Mouse (Mus musculus): Measurements from ENCODE around the gene Bcl2l12.
A peak's percentile ranks its signal among the peaks of the same experiment; 100 is the strongest.

Gene Bcl2l12

GRCm38 (mm10) chr7:45017242-45018061 is 18.9 kb upstream of the Bcl2l12 start, which contains the start of gene Rras:
Gene Rras, plus strand, starts transcription at chr7:45017961.
- peak; percentile 84 to 92 for DNase-seq (ENCODE audit: low spot score in 2 of 2)

DNA sequence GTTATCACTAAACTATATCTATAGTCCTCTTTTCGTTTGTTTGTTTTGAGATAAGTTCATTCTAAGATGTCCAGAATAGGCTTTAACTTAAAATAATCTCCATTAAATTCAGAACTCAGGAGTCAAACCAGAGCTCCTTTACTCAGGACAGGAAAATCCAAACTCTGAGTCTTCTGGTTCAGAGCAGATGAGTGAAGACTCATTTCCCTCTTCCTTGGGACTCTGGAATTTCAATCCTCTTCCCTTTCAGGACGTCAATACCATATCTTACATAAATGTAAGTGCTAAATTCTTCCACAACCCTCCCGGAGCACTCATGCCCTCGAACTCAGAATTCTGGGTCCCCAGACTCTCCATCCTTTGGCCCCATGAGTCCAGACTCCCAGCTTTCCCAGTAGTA is 18.2 kb upstream of the Bcl2l12 start:
- DNase-seq (ENCODE audit: low spot score in 2 of 2), result no peak

DNA sequence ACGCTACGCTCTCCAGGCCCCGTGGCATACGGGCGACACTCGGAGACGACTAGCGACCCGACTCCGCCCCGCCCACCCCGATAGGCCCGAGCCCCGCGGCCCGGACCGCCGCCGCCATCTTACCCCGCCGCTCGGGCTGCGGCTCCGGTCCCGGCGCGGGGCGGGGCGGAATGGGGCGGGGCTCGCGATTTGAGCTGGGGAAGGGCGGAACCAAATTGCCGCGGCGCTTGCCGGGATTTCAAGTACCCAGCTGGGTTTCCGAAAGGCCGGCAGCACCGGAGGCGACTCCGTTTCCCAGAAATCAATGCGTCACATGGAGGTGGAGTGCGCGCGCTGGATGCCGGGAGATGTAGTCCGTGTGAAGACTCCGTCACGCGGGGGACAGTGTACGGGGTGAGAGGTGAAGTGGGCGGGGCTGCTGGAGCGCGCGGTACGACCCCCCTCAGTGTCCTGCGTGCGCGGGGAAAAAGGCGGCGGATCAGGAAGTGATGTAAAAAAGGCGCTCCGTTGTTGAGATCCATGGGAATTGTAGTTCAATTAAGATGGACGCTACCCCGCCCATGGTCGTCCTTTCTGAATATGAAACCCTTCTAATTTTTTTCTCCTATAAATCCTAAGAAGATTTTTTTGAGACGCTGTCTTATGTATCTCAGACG is 17.6 kb upstream of the Bcl2l12 start, which contains the start of gene Scaf1:
Gene Scaf1 (minus strand): TSS at position 407 of the 656 bp plus-strand sequence.
- peak; percentile 98 to 100 for DNase-seq (ENCODE audit: low spot score in 2 of 2)

- DNase-seq (ENCODE audit: low spot score in 2 of 2), result no peak
Measured at GRCm38 (mm10) chr7:45015344-45015956, 16.9 kb upstream of the Bcl2l12 start.

GRCm38 (mm10) chr7:45014096-45014451 is 15.6 kb upstream of the Bcl2l12 start:
- DNase-seq (ENCODE audit: low spot score in 2 of 2), result no peak

DNA sequence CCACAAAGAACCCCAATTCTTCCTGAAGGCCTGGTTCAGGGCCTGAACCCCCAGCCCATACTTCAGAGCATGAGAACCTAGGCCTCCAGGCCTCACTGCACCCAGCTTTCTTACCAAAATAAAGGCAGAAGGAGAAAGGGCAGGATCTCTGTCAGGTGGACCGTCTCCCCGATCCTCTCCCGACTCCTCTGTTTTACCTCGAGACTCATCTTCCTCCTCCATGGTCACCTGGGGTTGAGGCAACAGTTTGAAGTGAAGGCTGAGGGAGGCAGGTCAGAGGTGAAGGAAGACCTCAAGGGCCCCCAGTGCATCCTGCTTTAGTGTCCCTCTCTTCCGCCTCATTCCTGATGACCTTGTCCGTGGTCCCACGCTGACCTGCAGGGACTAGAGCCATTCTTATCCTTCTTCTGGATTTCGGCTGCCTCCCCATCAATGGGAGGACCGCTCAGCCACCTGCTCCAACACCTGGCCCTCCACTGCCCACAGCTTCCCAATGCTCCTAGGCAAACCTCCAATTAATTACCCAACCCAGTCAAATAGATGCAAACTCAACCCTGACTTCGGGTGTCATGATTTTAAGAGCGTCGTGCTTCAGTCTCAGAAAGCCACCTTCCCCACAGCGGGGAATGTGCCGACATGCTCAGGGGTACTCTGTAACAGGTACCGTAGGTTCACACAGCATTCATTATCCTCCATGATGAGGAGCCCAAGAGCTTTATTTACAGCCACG is 15.0 kb upstream of the Bcl2l12 start:
- no peak for DNase-seq (ENCODE audit: low spot score in 2 of 2)

GRCm38 (mm10) chr7:45012824-45013223 is 14.3 kb upstream of the Bcl2l12 start:
- no peak for DNase-seq (ENCODE audit: low spot score in 2 of 2)

DNA sequence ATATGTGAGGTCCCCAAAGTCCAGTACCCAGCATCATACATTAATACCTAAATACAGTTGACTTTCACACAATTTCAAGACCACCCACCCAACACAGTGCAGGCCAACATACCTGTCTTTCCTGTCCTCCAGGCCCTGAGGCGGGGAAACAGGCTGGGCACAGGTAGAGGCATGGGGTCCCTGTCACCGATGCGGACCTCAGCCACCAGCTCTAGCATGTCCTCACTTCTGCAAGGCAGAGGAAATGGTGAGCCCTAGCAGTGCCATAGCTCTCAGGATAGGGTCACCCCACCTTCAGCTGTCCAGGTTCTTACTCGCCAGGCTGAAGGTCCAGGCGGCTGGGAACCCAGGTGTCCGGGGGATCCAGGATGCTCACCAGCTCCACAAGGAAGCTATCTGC is 13.5 kb upstream of the Bcl2l12 start:
- no peak for DNase-seq (ENCODE audit: low spot score in 2 of 2)

DNA sequence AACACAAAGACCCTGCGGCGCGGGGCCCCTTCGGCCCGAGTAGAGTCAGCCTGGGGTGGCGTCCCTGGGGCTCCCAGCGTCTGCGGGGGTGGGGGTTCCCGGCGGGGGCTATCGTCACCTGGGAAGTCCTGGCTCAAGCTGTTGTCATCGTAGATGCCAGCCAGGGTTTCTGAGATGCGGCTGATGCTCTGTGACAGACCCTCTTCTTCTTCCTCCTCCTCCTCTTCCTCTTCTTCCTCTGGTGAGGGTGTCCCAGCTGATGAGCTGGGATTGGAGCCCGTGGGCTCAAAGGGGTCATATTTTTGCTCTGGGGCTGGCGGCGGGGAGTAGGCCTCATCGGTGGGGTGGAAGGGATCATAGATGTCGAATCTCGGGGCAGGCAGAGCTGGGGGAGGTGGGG is 9.9 kb upstream of the Bcl2l12 start:
- DNase-seq (ENCODE audit: low spot score in 2 of 2), result no peak

GRCm38 (mm10) chr7:45007846-45008245 is 9.3 kb upstream of the Bcl2l12 start:
- DNase-seq (ENCODE audit: low spot score in 2 of 2), result no peak

DNA sequence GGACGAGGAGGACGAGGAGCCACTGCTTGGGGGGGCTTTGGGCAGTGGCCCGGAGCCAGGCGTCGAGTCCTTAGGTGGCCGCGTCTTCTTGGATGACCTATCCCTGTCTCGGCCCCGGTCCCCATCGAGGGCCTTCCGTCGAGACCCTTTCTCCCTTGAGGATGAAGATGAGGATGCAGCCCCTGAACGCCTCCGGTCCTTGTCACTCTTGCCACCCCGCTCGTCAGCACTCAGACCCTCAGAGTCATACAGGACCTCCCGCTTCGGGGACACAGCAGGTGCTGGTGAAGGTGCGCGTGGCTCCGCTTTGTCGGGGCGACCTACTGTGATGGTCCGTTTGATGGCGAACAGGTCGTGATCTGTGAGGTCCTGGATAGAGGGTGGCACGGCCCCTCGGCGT is 8.6 kb upstream of the Bcl2l12 start:
- DNase-seq (ENCODE audit: low spot score in 2 of 2), result no peak

DNA sequence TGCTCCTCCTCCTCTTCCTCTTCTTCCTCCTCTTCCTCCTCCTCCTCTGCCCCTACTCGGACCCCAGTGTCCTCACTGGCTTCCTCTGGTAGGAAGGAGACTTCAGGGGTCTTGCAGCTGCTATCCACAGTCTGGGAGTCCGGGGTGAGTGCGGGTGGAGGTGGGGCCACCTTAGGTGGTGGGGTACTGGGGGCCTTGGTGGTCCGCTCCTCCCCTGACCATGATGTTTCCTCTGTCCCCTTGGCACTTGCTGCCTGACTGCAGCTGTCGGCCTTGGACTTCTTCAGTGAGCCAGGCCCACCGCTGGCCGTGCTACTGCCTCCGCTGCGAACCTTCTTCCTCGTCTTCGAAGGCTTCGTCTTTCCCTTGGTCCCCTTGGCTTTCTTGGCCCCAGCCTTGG is 8.0 kb upstream of the Bcl2l12 start:
- DNase-seq (ENCODE audit: low spot score in 2 of 2), result no peak

DNA sequence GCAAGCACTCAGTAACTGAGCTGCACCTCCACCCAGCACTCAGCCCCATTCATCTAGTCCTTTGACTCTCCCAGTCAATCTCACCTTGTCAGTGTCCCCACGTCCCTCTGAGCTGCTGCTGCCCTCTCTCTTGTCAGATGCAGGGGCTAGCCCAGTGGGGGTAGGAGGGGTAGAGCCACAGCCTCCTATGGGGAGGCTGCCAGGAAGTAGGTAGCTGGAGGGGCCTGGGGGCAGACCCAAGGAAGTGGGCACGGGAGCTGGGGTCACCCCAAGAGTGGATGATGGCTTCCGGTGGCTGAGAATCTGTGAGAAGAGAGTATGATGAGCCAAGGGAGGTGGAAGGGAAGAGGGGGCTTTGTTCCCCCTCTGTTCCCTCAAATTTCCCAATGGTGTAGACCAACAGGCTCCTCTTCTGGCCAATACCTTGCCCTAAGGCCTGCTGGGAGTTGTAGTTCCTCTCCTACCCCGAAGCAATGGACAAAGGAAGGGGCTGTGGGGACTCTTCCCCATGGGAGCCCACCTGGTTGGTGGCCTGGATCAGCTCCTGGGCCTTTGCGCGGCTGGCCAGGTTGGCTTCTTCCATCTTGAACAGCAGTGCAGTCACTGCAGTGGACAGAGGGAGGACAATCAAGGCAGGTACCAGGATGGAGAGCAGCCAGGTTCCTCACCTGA is 6.9 kb upstream of the Bcl2l12 start:
- no peak for DNase-seq (ENCODE audit: low spot score in 2 of 2)

GRCm38 (mm10) chr7:45004546-45004945 is 6.0 kb upstream of the Bcl2l12 start:
- DNase-seq (ENCODE audit: low spot score in 2 of 2), result no peak

- DNase-seq (ENCODE audit: low spot score in 2 of 2), result no peak
Measured at GRCm38 (mm10) chr7:45002440-45002839, 3.9 kb upstream of the Bcl2l12 start.

GRCm38 (mm10) chr7:45000539-45001114 is 2.1 kb upstream of the Bcl2l12 start:
- no peak for DNase-seq (ENCODE audit: low spot score in 2 of 2)

- no peak for DNase-seq (ENCODE audit: low spot score in 2 of 2)
Measured at GRCm38 (mm10) chr7:44999753-45000152, 1.2 kb upstream of the Bcl2l12 start.

- DNase-seq (ENCODE audit: low spot score in 2 of 2), result no peak
Measured at GRCm38 (mm10) chr7:44997940-44998428, 528 bp downstream of the Bcl2l12 start.

- peak; percentile 95 to 96 for DNase-seq (ENCODE audit: low spot score in 2 of 2)
Measured at GRCm38 (mm10) chr7:44997231-44997939, 1.1 kb downstream of the Bcl2l12 start, which contains the start of gene Irf3. Gene Irf3, plus strand, starts transcription at chr7:44997648.

GRCm38 (mm10) chr7:44996672-44997071 is 1.8 kb downstream of the Bcl2l12 start:
- no peak for DNase-seq (ENCODE audit: low spot score in 2 of 2)
